Mouse (Mus musculus): Measurements from ENCODE around the gene Itpr2.

Gene Itpr2

DNA sequence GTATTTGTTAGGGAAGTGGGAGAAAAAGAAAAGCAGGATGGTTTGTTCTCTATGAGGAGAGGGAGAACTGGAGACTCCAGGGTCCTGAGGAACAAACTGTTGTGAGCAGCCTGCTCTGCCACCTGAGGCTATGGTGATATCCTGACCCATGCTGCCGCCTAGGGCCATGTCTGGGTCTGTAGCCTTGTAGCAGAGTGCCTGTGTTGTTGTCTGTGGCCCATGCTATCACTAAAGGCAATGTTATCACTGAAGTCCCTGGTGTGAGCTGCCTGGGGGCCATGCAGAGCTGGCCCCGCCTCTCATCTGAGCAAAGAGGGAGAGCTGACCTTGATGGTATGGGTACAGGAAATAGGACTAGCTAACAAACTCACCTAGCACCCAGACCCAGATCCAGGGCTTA, 7.9 kb upstream of the Itpr2 start:
- CTCF ChIA-PET = no interaction called here

DNA sequence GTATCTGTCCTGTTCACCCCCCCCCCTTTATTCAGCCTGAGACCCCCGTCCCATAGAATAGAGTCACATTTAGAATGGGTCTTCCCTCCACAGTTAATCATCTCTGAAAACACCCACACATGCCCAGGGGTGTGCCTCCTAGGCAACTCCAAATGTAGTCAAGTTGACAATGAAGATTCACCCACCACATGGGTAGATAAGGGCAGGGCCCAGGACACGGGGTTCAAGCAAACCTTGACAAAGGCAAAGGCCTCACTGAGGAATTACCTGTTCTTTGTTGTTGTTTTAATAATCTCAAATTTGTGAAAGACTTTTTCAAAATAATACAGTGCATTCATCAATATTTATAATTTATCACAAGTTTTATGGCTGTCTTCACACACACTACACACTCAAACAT, 2.4 kb upstream of the Itpr2 start:
- CTCF ChIA-PET = no interaction called here

DNA sequence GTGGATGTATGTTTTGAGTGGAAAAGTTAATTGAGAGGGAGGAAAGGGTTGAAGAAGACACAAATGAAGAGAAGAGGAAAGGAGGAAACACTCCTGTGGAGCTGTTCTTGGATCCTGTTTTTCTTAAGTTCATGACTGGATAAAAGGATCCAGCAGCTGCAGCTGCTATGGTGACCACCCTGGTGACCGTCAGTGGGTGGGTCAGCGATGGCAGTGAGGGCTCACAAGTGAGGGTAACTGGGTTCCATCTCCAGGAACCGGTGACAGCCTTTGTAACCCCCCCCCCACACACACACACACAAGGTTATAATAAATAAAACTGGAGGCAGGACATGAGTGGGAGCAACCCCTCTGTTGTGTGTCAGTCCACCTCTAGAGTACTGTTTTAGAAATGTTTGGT, 833 bp upstream of the Itpr2 start:
- CTCF ChIA-PET = no interaction called here

DNA sequence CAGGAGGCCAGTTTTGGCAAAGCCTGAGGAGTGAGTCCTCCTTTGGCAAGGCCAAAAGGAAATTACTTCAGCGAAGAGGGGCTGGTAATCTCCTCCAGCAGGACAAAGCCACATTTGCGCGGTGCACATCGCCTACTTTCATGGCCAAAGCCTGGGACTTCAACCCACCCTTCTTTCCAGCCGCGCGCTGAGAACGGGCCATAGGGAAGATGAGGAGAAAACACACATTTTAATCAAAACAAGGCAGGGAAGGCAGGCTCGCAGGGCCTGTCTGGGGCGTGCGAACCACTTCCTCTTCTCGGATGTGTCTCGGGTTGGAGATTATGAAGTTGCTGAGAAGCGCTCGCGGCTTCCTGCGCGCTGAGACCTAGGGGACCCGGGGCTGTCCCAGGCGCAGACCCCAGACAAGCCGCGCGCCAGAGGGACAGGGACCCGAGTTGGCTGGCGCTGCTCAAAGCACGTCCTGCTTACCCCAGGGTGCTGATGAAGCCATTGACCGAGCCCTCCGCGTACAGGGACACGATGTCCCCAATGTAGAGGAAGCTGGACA, 632 bp downstream of the Itpr2 start:
- CTCF ChIA-PET = no interaction called here

DNA sequence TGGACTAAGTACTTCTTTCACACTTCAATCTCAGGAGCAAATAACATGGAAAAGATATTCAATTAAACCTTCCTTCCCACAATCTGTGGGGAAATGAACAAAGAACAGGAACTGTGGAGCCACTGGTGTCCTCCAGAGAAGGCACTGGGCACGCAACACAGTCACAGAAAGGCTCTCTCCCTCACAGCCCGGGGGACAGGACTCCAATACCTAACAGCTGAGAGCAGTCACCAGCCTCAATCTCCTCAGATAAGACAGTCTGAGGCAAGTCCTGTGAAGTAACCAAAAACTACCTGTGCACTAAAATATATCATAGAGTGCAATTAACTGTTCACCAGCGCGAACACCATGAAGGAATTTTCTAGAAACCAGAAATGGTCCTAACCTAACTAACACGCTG, 1.3 kb downstream of the Itpr2 start:
- CTCF ChIA-PET = no interaction called here

DNA sequence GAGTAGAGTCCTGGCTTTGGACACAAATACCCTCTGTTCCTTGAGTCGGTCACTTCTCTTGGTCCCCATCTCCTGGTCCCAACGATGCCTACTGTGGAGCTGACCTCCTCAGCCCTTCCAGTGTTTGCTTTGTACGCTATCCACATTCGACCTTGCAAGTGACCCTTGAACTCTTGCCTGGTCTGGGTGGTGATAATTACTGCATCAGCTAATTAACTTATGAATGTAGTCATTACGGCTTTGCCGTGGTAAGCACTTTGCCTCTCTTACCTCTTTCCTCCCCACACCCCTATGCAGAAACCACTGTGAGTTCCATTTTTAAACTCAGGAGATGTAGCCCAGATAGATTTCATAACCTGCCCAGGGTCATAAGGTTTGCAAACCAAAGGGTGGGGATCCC, 1.8 kb downstream of the Itpr2 start:
- CTCF ChIA-PET = no interaction called here

DNA sequence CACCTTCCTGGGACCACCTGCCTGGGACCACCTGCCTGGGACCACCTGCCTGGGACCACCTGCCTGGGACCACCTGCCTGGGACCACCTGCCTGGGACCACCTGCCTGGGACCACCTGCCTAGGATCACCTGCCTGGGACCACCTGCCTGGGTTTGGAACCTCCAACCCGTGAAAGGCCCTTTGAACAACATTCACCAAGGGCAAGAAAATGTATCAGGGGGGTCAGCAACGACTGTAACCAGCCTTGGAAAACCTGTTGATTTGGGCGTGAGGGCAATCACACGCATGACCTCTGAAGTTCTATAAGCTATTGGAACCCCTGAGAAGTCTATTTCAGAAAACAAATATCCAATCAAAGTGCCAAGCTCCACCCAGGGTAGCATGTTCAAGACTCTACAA, 2.5 kb downstream of the Itpr2 start:
- CTCF ChIA-PET = no interaction called here

DNA sequence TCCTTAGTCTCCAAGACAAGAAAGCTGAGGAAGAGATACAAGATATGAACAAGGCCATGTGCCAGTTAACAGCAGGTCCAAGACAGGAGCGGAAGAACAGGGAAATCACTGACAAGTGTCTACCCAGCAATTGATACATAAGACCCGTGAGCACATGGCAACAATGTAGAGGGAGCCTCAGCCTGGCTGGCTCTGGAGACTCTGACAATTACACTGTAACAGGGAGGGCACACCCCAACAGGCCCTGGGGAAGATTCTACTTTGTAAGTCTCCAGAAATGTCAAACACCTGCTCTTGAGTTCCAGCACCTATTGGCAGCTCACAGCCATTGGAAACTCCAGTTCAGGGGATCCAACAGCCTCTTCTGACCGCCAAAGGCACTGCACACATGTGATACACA, 3.6 kb downstream of the Itpr2 start:
- CTCF ChIA-PET = interaction anchor here (1.1 kb wide), 1 partner anchor 16 kb away, joined by 4 read pairs; no protein-coding TSS in a partner anchor

DNA sequence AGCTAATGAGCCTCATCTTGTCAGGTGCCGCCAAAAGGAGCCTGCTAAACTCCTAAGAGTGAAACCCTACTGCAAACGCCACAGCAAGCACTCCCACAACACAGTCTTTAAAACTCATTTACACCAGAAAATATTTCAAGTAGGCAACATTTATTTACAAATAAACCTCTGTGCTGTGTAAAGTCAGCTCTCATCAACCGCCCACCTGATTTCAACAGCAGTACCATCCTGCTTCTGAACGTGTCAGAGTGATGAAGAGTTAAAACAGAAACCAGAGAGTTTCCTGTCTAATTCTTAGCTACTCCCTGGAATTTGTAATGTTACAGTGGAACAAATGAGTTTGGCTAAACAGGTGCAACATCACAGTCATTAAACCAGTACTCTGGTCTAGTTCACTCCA, 4.2 kb downstream of the Itpr2 start:
- CTCF ChIA-PET = interaction anchor here (1.1 kb wide), 1 partner anchor 15 kb away, joined by 4 read pairs; no protein-coding TSS in a partner anchor

DNA sequence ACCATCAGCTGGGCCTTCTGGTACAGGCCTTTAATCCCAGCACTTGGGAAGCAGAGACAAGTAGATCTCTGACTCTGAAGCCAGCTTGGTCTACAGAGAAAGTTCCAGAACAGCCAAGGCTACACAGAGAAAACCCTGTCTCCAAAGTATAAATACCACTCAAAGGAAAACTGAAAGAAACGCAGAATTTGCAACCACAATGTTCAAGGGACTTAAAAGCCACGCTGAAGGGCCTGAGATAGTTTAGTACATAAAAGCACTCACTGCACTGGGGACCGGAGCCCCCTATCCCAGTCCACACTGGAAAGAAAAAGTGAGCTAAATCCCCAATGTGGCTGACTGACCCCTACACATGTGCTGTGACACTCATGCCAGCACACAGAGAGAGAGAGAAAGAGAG, 4.6 kb downstream of the Itpr2 start:
- CTCF ChIA-PET = no interaction called here

DNA sequence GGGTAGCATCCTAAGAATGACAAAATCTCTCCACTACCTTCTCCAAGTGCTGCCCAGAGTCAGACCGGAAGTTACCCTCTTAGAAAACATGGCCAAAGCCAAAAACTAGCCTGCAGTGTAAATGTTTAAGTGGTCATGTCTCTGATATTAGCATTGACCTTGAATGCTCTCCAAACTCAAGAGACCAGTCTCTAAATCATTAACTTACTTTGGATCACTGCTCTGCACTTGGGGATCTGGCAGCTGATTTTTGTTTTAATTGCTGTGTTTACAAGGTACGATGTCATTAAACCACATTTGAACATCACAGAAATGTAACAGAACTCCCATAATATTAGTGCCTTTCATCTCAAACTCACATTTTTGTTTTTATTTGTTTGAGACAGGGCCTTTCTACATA, 10.3 kb downstream of the Itpr2 start:
- CTCF ChIA-PET = no interaction called here

DNA sequence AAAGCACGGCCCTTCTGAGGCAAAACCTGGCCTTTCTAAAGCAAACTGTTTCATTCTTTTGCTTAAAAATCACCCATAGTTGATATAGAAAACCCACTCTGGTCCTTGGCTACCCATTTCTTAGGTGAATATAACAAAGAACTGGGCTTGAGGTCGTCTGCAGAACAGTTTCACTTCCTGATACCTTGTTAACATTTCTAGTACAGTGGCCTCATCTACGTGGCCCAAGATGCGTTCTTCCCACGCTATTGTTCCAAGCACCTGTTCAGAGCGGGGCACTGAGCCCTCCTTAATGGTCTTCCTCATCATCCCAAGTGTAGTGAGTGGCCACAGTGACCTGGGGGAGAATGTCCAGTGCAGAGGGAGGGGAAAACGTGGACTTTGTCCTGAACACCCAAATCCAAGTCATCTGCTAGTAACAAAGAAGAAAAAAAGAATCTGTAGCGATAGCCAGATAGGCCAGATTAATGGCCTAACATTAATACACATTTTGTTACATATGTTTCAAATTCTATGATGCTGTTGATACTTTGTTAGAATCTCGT, 11.5 kb downstream of the Itpr2 start:
- CTCF ChIA-PET = no interaction called here

DNA sequence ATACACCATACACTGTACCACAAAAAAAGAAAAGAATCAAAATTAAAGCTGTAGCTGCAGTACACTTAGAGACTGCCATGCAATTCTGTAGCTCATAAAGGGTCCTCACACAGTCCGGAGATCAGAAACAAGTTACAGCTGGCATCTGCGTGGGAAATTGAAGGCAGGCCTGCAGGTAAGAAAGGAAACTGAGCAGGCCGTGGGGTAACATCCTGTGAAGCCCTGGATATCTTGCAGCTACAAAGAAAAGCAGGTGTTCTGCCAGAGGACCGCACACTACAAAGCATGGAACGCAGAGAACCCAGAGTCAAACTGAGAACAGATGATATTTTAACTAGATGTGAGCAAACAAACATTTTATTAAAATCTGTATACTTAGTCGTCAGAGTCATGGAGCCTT, 12.2 kb downstream of the Itpr2 start:
- CTCF ChIA-PET = interaction anchor here (0.6 kb wide), 1 partner anchor 15 kb away, joined by 3 read pairs; no protein-coding TSS in a partner anchor

DNA sequence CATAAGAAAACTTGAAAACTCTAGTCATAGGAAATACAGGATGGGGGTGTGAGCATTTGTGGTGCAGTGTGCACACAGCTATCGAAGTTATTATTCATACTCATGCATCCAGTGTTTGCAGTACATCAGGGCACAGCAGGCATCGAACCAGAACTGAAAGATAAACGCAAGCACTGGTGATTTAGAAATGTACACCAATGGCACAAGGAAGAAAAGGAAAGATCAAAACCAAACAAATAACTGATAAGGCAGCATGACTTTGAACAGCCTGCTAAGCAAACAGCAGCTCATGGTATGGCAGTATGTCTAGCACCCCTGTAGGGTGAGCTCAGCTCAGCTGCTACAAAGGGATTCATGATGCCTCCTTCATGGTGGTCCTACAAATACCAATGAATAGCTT, 13.3 kb downstream of the Itpr2 start:
- CTCF ChIA-PET = no interaction called here

DNA sequence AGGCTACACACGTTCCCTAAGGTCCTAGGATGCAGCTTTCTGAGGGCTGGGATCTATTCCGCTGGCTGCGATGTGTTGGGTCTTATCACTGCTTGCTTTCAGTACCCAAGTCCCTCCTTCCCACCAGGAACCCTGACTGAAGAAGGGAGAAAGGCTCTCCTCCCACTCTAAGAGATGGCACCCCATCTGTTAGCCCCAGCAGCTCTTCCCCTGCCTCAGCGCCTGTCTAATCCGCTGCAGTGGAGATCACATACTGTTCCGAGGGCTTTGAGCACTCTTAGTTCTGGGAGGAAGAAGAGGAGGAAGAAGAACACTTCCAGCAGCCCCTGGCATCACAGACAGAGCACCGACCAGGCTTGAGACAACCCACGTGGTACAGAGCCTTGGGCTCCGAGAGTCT, 14.9 kb downstream of the Itpr2 start:
- CTCF ChIA-PET = no interaction called here

DNA sequence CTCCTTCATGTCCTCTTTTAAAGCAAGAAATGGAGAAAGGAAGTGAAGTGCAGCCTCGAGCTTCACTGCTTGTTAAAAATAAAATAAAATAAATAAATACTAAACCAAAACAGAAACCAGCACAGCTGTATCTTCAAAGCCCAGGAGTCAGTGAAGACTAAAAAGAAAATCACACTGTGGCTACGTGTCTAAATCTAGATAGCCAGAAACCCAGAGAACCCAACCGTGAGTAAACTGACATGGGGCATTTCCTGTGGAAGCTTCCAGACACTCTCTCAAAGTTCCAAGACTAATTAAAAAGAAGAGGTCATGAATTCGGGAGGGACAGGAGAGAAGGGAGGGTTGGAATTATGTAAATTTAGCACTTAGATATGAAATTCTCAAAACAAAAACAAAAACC, 15.9 kb downstream of the Itpr2 start:
- CTCF ChIA-PET = no interaction called here

DNA sequence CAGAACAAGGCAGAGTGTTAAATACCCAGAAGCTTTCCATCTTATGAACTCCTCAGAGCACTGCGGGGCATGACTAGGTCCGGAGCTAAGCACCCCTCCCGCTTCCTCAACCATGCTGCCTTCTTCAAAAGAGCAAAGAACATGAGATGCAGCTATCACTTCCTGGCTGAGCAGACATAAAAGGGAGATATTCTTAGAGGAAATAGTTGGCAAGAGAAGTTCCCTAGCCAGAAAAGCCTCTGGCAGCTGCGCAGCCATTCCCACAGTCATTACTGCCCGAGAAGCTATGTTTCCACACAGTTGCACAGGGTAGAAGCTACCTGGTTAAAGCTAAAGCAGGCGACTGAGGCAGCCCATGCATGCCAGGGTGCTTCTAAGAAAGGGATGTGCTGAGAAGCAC, 20.6 kb downstream of the Itpr2 start:
- CTCF ChIA-PET = interaction anchor here (0.7 kb wide), 1 partner anchor 312 kb away, joined by 4 read pairs; no protein-coding TSS in a partner anchor

DNA sequence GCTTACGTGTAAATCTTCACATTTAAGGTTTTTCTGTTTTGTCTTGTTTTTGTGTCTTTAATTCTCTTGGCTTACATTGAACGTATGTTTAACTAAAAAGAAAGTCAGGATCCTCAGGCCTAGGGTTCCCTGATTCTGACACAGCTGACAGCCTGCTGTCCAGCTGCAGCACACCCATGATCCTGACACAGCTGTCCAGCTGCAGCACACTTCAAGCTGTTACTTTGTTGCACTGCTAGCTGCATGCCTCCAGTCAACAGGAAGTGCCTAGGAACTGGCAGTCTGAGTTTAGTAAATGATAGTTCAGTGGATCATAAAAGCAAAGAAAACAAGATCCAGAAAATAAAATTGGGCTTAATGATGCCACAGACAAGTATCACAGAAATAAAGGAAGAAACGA, 21.1 kb downstream of the Itpr2 start:
- CTCF ChIA-PET = interaction anchor here (0.7 kb wide), 1 partner anchor 311 kb away, joined by 4 read pairs; no protein-coding TSS in a partner anchor

DNA sequence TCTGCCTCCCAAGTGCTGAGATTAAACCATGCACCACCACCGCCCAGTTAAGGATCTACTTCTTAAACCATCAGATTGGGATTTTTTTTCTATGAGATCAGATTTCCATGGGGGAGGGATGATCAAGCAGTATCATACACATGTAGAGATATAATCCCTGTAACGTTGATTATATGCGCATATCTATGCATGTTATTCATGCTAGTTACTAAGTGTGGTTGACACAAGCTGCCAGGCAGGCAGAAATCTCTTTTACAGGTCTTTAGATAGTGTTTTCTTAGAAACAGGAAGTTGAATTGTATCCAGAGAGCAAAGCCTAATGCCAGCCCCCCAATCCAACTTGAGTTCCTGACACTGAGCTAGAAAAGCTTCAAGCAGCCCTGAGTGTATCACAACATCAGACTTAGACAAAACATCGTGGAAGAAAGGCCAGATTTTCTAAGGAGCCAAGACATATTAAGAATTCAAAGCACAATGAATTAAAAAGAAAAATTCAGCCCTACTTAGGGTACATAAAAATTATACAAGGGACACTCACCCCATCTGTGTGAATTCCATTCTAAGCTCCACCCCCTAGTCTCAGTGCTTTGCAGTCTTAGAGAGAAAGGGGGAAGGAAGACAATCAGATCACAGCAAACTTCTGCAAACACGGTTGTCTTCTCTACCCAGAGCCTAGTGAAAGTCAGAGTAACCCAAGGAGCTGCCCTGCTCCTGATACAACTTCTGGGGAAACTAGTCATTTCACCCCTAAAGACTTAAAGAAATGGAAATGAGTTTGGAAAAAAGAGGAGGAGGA, 22.9 kb downstream of the Itpr2 start:
- CTCF ChIA-PET = no interaction called here

DNA sequence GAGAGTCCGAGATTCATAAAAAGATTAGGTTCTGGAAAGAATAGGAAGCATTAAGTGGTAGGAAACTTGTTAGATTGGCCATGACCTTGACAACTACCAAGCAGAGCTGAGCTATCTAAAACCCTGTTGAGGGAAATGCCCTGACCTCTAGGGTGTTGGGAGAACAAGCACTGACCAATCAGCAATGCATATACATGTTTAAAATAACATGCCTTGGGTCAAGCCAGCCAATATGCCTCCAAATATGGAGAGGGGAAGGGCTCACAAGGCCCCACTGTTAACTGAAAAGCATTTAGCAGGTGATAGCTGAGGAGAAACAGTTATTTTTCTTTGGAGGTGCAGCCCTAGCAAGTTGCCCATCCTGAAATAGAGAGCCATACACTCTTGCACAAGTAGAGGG, 25.2 kb downstream of the Itpr2 start:
- CTCF ChIA-PET = no interaction called here

DNA sequence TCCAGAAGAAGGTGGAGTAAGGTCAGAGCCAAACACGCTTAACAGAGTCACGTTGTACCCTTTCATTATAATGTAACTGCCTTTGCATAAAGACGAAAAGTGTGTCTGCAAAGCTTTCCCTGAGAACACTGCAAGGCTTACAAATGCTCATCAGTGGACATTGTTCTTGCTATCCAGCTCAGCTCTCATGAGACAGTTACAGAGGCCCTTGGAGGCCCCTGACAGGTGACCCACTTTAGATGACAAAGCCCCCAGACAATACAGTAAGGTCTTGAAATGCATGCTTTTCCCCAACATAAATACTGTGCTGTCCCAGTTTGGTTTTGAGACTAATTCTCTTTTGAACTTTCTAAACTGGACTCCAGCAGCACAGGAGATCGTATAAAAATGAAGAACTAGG, 27.9 kb downstream of the Itpr2 start:
- CTCF ChIA-PET = no interaction called here

DNA sequence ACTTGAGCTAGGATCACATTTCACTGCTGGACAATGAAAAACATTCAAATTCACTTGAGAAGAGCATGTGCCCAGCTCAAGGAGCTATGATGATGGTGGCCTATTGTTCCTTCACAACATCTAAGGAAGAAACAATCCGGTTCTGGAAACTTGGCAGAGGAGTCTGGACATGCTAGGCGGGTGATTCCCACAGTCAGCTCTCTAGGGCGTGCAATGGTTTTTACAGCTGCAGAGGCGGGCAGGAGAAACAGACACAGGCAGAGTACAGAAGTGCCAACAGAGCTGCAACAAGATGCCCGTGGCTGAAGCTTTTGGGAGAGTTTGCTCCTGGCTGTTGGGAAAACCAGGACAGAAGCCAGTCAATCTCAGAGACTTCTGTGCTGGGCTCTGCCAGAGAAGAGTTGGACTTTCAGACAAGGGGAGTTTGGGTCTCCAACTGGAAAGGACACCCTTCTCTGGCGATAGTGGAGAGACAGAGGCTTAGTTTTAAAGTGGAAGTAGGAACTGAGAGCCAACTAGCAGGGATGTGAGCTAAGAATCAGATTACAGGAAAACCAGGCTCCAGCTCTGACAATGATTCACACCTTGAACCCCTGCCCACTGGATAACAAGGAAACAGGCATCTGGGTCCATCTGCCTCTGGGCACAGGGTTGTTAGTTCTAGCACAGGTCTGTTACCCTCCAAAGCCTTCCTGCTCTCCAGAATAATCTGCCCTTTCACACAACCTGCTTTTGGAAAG, 28.6 kb downstream of the Itpr2 start:
- CTCF ChIA-PET = interaction anchor here (0.6 kb wide), 1 partner anchor 146 kb away, joined by 7 read pairs; no protein-coding TSS in a partner anchor

DNA sequence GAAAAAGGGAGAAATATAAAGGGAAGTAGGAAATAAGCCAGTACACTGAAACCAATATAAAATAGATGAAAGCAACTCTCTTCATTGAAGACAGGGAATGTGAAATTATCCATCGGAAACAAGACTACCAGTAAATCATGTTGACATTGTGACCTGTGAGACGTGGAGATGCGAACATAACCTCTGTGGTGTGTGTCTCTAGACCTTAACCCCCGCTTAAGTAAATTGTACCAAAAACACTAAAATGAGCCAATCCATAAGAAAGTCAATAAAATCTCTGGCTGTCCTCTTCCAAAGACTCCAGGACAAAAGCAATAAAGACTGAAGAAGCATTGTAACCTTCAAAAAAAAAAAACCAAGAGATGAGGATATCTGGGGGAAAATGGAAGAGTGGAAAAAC, 31.6 kb downstream of the Itpr2 start:
- CTCF ChIA-PET = no interaction called here

Measured in spleen, embryonic (tissue).